Mouse (Mus musculus): Measurements from ENCODE around the gene Fchsd2. TPM values are rescaled to one million over a fixed set of nuclear protein-coding genes. Genes with fewer than 3 reads are reported as not detected.

Fchsd2 gene
- polyA plus RNA-seq, 1 experiment from 2014 or later = 27.9 TPM

DNA sequence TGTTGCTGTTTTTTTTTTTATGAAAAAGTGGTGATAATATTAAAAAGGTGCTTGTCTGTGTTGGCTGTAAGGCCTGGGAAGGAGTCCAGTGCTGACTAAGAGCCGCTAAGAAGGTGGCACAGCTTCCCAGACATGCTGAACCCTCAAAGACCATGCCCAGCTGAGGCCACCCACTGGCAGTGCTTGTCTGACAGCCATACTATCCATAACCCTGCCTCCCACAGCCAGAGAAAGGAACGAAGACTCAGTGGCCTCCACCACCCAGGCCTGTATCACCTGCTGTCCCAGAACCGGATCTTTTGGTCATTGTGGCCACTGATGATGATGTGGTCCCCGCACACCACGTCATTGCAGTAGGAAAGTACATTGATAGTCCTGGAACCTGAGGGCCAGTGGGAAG lies 198.5 kb downstream of the Fchsd2 start:
- Histone ChIP-seq H3K27me3 (no peaks in the 10 kb centered on the region), H3K36me3 (peaks cover 46% of the 10 kb centered on the region), H3K4me1 (replicated peaks) (peaks cover 1% of the 10 kb centered on the region; the same call in 1 of the 2 replicates), H3K4me2 (no peak overlapping the region), H3K9ac (replicated peaks) (no peak overlapping the region), H3K4me3 (replicated peaks) (no peak overlapping the region), H3K27ac (no peak overlapping the region), H3K9me3 (no peaks in the 10 kb centered on the region)
- WGBS = 89% methylated on average over 5 of the region's 5 CpGs
- no peak for ATAC-seq (ENCODE audit: insufficient number of reproducible peaks, insufficient read depth, low FRiP score, low TSS enrichment, low read depth)

DNA sequence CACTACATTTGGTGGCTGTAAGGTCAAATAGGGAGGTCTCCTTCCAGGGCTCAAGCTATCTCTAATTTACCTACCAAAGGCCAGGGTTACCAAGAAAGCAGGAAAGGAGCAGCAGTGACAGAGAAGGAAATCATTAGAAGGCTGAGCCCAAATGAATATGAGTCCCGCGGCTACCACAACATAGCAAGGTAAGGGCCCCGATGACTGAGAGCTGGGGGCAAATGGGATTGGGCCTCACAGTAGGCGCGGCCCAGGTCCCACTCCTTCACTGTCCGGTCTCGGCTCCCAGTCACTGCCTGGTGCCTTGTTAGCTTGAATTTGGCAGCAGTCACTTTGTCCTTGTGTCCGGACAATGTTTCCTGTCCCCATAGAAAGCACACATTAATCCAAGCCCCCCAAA lies 199.0 kb downstream of the Fchsd2 start:
- Histone ChIP-seq H3K9ac (replicated peaks) (no peak overlapping the region), H3K9me3 (no peaks in the 10 kb centered on the region), H3K36me3 (peaks cover 41% of the 10 kb centered on the region), H3K4me2 (no peak overlapping the region), H3K4me1 (replicated peaks) (peaks cover 5% of the 10 kb centered on the region), H3K4me3 (replicated peaks) (no peak overlapping the region), H3K27ac (no peak overlapping the region), H3K27me3 (no peaks in the 10 kb centered on the region)
- no peak for ATAC-seq (ENCODE audit: insufficient number of reproducible peaks, insufficient read depth, low FRiP score, low TSS enrichment, low read depth)
- 89% methylated on average over 8 of the region's 8 CpGs for WGBS

DNA sequence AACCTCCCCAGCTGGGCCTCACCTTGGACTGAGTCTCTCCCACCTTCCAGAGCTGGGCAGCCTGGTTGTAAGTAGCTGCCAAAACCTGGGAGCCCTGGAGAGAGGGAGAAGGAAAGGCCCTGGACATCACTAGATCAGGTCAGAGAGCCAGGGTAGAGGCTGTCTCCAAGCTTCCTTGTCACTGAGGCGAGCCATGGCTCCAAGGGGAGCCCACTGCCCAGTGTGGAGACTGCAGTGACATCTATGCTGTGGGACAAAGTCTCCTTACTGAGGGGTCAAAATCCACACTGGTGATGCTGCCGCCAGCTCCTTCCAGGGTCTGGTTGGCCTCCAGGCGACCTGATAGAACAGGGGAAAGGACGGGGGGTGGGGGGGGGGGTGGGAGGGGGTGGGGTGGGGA lies 199.4 kb downstream of the Fchsd2 start:
- WGBS = 67% methylated on average over 4 of the region's 4 CpGs
- no peak overlapping the region for H3K4me2 ChIP-seq
- H3K9ac ChIP-seq (replicated peaks) = no peak overlapping the region
- no peaks in the 10 kb centered on the region for H3K9me3 ChIP-seq
- no peak for ATAC-seq (ENCODE audit: insufficient number of reproducible peaks, insufficient read depth, low FRiP score, low TSS enrichment, low read depth)
- H3K36me3 ChIP-seq = peaks cover 40% of the 10 kb centered on the region
- H3K4me1 ChIP-seq (replicated peaks) = peaks cover 10% of the 10 kb centered on the region
- no peak overlapping the region for H3K4me3 ChIP-seq (replicated peaks)
- no peaks in the 10 kb centered on the region for H3K27me3 ChIP-seq
- no peak overlapping the region for H3K27ac ChIP-seq

DNA sequence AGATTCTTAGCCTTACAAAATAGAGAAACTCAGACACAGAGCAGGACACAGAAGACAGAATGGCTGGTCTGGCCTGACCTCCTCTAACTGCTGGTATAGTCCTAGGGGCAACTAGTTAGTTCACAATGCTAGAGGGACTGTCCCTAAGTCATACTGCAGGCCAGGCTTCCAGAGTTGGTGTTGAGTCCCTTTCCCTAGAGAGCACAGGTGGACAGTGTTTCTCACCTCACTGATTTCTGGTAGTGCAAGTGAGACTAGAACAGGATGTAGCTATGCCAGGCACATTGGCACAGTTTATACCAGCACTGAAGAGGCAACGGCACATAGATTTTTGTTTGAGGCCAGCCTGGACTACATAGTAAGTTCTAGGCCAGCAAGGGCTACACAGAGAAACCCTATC lies 200.0 kb downstream of the Fchsd2 start:
- WGBS = 87% methylated on average over 1 of the region's 1 CpGs
- Histone ChIP-seq H3K27ac (no peak overlapping the region), H3K27me3 (peaks cover 2% of the 10 kb centered on the region; the same call in 1 of the 2 replicates), H3K36me3 (peaks cover 40% of the 10 kb centered on the region), H3K4me3 (replicated peaks) (no peak overlapping the region), H3K4me2 (no peak overlapping the region), H3K9me3 (no peaks in the 10 kb centered on the region), H3K9ac (replicated peaks) (no peak overlapping the region), H3K4me1 (replicated peaks) (peaks cover 14% of the 10 kb centered on the region)
- ATAC-seq (ENCODE audit: insufficient number of reproducible peaks, insufficient read depth, low FRiP score, low TSS enrichment, low read depth) = no peak

GRCm38 (mm10) chr7:101293138-101293537 lies 200.5 kb downstream of the Fchsd2 start:
- no peak for ATAC-seq (ENCODE audit: insufficient number of reproducible peaks, insufficient read depth, low FRiP score, low TSS enrichment, low read depth)
- H3K9me3 ChIP-seq = no peaks in the 10 kb centered on the region
- H3K4me1 ChIP-seq (replicated peaks) = peaks cover 14% of the 10 kb centered on the region
- H3K9ac ChIP-seq (replicated peaks) = no peak overlapping the region
- 51% methylated on average over 4 of the region's 4 CpGs for WGBS
- no peak overlapping the region for H3K4me3 ChIP-seq (replicated peaks)
- no peak overlapping the region for H3K27ac ChIP-seq
- H3K4me2 ChIP-seq = no peak overlapping the region
- peaks cover 6% of the 10 kb centered on the region; the same call in 1 of the 2 replicates for H3K27me3 ChIP-seq
- H3K36me3 ChIP-seq = peaks cover 40% of the 10 kb centered on the region

DNA sequence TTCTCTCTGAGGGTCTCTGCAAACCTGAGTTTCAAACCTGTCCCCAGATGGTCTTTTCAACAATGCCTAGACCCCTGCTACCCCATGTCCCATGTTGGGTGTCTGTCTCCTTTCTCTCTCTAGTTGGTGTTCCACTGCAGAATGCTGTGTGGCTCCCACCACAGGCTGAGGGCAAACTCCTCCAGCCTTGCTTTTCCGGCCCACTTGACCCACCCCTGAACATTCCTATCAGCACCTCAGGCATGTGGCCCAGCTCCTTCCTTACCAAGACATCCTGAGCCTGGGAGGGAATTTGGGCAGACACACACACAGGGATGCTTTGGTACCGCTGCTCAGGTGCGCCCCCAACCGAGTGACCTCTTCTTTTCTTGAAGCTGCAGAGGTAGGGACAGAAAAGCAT lies 200.9 kb downstream of the Fchsd2 start:
- no peak overlapping the region for H3K27ac ChIP-seq
- H3K9me3 ChIP-seq = no peaks in the 10 kb centered on the region
- H3K36me3 ChIP-seq = peaks cover 40% of the 10 kb centered on the region
- H3K4me1 ChIP-seq (replicated peaks) = peaks cover 14% of the 10 kb centered on the region
- H3K4me2 ChIP-seq = no peak overlapping the region
- ATAC-seq (ENCODE audit: insufficient number of reproducible peaks, insufficient read depth, low FRiP score, low TSS enrichment, low read depth) = no peak
- no peak overlapping the region for H3K4me3 ChIP-seq (replicated peaks)
- peaks cover 6% of the 10 kb centered on the region; the same call in 1 of the 2 replicates for H3K27me3 ChIP-seq
- WGBS = 54% methylated on average over 4 of the region's 4 CpGs
- no peak overlapping the region for H3K9ac ChIP-seq (replicated peaks)

- peaks cover 20% of the 10 kb centered on the region for H3K27me3 ChIP-seq
- peaks cover 24% of the 10 kb centered on the region for H3K4me1 ChIP-seq (replicated peaks)
- H3K9me3 ChIP-seq = no peaks in the 10 kb centered on the region
- H3K4me2 ChIP-seq = no peak overlapping the region
- no peak overlapping the region for H3K27ac ChIP-seq
- ATAC-seq (ENCODE audit: insufficient number of reproducible peaks, insufficient read depth, low FRiP score, low TSS enrichment, low read depth) = no peak
- no peak overlapping the region for H3K9ac ChIP-seq (replicated peaks)
- no peak overlapping the region for H3K4me3 ChIP-seq (replicated peaks)
- 69% methylated on average over 1 of the region's 1 CpGs for WGBS
- peaks cover 23% of the 10 kb centered on the region for H3K36me3 ChIP-seq
Observed at GRCm38 (mm10) chr7:101295438-101295837, 202.8 kb downstream of the Fchsd2 start.

GRCm38 (mm10) chr7:101296252-101297022 lies 203.8 kb downstream of the Fchsd2 start:
- peak overlapping the region; percentile 37 for H3K4me3 ChIP-seq (replicated peaks)
- H3K4me1 ChIP-seq (replicated peaks) = peaks cover 30% of the 10 kb centered on the region
- H3K27me3 ChIP-seq = peaks cover 20% of the 10 kb centered on the region
- no peak overlapping the region for H3K27ac ChIP-seq
- no peaks in the 10 kb centered on the region for H3K9me3 ChIP-seq
- peaks cover 16% of the 10 kb centered on the region; the same call in 1 of the 2 replicates for H3K36me3 ChIP-seq
- peak overlapping the region; percentile 66 for H3K4me2 ChIP-seq
- peak; percentile 70 for ATAC-seq (ENCODE audit: insufficient number of reproducible peaks, insufficient read depth, low FRiP score, low TSS enrichment, low read depth)
- peak overlapping the region; percentile 57 for H3K9ac ChIP-seq (replicated peaks)
- 12% methylated on average over 35 of the region's 35 CpGs for WGBS

GRCm38 (mm10) chr7:101297023-101297405 lies 204.4 kb downstream of the Fchsd2 start:
- WGBS = 23% methylated on average over 8 of the region's 8 CpGs
- Histone ChIP-seq H3K36me3 (peaks cover 16% of the 10 kb centered on the region; the same call in 1 of the 2 replicates), H3K27ac (no peak overlapping the region), H3K4me2 (peak overlapping the region; percentile 66), H3K9me3 (no peaks in the 10 kb centered on the region), H3K9ac (replicated peaks) (peak overlapping the region; percentile 57), H3K4me1 (replicated peaks) (peaks cover 30% of the 10 kb centered on the region), H3K4me3 (replicated peaks) (peak overlapping the region; percentile 37), H3K27me3 (peaks cover 20% of the 10 kb centered on the region)
- ATAC-seq (ENCODE audit: insufficient number of reproducible peaks, insufficient read depth, low FRiP score, low TSS enrichment, low read depth) = no peak; the same call in 1 of the 2 replicates

DNA sequence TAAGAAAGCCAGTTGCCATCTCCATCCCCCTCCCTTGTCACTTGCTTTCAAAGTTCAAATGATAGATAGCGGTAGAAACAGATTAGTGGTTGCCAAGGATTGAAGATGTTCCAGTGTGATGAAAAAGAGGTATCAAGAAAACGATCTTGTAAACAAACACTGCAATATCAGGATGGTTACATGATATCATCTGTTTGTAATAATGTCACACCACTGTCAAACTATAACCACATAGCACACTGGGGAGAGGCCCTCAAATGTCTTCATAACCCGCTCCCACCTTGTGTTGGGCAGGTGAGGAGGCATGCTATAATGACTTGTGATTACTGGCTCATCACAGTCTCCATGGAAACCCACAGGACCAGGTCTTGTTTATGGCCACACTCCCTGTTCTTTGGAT lies 205.7 kb downstream of the Fchsd2 start:
- H3K27me3 ChIP-seq = peaks cover 20% of the 10 kb centered on the region
- H3K36me3 ChIP-seq = peaks cover 9% of the 10 kb centered on the region; the same call in 1 of the 2 replicates
- 84% methylated on average over 3 of the region's 3 CpGs for WGBS
- no peak overlapping the region for H3K27ac ChIP-seq
- H3K9ac ChIP-seq (replicated peaks) = no peak overlapping the region
- ATAC-seq (ENCODE audit: insufficient number of reproducible peaks, insufficient read depth, low FRiP score, low TSS enrichment, low read depth) = no peak
- no peak overlapping the region for H3K4me3 ChIP-seq (replicated peaks)
- peaks cover 30% of the 10 kb centered on the region for H3K4me1 ChIP-seq (replicated peaks)
- H3K9me3 ChIP-seq = no peaks in the 10 kb centered on the region
- no peak overlapping the region for H3K4me2 ChIP-seq

DNA sequence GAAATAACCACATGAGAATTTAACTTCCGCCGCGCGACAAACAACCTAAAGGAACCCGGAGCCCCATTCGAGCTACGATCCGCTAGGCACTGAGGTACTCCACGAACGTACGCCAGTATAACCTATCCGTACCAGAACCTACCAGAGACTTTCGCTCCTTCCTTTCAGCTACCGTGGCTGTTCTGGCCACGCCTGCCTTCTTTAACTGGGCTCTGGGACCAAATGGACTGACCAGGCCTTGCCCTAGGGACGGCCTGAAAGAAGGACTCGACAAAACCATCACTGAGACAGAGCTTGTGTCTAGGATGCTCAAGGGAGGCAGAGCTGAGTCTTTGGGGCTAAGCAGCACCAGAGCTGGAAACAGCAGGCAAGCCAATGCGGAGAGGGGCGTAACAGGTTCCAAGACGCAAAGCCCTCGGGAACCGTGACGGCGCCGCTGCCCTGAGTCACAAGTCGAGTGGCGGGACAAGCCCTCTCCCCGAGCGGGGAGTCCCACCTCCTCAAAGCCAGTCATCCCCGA lies 208.8 kb downstream of the Fchsd2 start:
- H3K4me3 ChIP-seq (replicated peaks) = peak overlapping the region; percentile 67
- peaks cover 20% of the 10 kb centered on the region for H3K27me3 ChIP-seq
- under 1% methylated on average over 30 of the region's 30 CpGs for WGBS
- peak overlapping the region; percentile 83 for H3K4me2 ChIP-seq
- no peaks in the 10 kb centered on the region for H3K9me3 ChIP-seq
- ATAC-seq (ENCODE audit: insufficient number of reproducible peaks, insufficient read depth, low FRiP score, low TSS enrichment, low read depth) = no peak
- peak overlapping the region; percentile 62 for H3K9ac ChIP-seq (replicated peaks)
- peak overlapping the region; percentile 66 for H3K27ac ChIP-seq
- H3K4me1 ChIP-seq (replicated peaks) = peaks cover 27% of the 10 kb centered on the region
- no peaks in the 10 kb centered on the region for H3K36me3 ChIP-seq
